Mouse (Mus musculus) midbrain, embryonic 12.5 days (tissue): Measurements from ENCODE around the gene Rps6ka5. TPM values are rescaled to one million over a fixed set of nuclear protein-coding genes. Genes with fewer than 3 reads are reported as not detected.

Experiments
- ATAC-seq: fragments of 200-750 bp; cut with Nextera tagmentation; 2 replicates; pipeline ENCODE4 v1.8.0; 2017; ENCODE audit warnings: low read depth, moderate TSS enrichment, moderate library complexity; ENCODE audit not compliant: low FRiP score
- H3K27ac ChIP-seq: fragments of 300-500 bp; sonication (generic); replicated peaks from 2 replicates; pipeline ENCODE4 v1.5.1; 2016; ENCODE audit warnings: mild to moderate bottlenecking
- H3K27me3 ChIP-seq: fragments of 300-500 bp; sonication (generic); 2 replicates; pipeline ENCODE4 v1.6.1; 2016; ENCODE audit warnings: mild to moderate bottlenecking
- H3K36me3 ChIP-seq: fragments of 300-500 bp; sonication (generic); 2 replicates; pipeline ENCODE4 v1.6.1; 2016
- H3K4me1 ChIP-seq: fragments of 300-500 bp; sonication (generic); 2 replicates; pipeline ENCODE4 v1.6.1; 2016
- H3K4me2 ChIP-seq: fragments of 300-500 bp; sonication (generic); replicated peaks from 2 replicates; pipeline ENCODE4 v1.6.1; 2016; ENCODE audit warnings: mild to moderate bottlenecking, moderate library complexity
- H3K4me3 ChIP-seq: fragments of 300-500 bp; sonication (generic); 2 replicates; pipeline ENCODE4 v1.5.1; 2016; ENCODE audit warnings: mild to moderate bottlenecking
- H3K9ac ChIP-seq: fragments of 300-500 bp; sonication (generic); replicated peaks from 2 replicates; pipeline ENCODE4 v1.6.1; 2016; ENCODE audit warnings: mild to moderate bottlenecking, moderate library complexity
- H3K9me3 ChIP-seq: fragments of 300-500 bp; sonication (generic); 2 replicates; pipeline ENCODE4 v1.6.1; 2016; ENCODE audit warnings: mild to moderate bottlenecking
- WGBS: fragments of 180-500 bp; shearing (Covaris S2); methylation state at CpG from one replicate; pipeline ENCODE4 v1.1.7; 2016; 5-methylcytosine and 5-hydroxymethylcytosine counted together
- polyA plus RNA-seq: library from polyadenylated mRNA; unstranded; fragments of >200 nt; fragmentation: Nextera tagmentation; extraction: Ambion mirVana; gene quantifications from 2 replicates; pipeline ENCODE4 v1.2.1, GENCODE M21; 2016

Gene Rps6ka5
- polyA plus RNA-seq, 1 experiment from 2014 or later: 6.4 TPM

DNA sequence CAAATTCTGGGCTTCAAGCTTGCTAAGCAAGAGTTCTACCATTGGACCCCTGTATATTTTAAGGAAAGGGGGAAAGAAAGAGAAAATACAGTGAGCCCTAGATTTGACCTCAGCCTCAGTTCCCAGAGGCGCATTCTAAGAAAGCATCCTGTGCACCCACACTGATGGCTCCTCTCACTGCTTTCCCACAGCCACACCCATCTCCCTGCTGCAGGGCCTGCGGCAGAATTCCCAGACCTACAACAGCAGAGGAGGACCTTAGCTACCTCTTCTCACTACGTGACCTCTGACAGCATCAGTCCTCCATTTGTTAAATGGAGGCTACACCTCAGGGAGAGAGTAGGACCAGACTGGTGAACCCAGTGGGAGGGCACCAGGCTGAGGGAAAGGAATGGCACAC lies 224.2 kb downstream of the Rps6ka5 start:
- H3K9me3 ChIP-seq: no peaks in the 10 kb centered on the region
- no peak overlapping the region for H3K27ac ChIP-seq
- 86% methylated on average over 3 of the region's 3 CpGs for WGBS
- no peaks in the 10 kb centered on the region for H3K27me3 ChIP-seq
- H3K4me2 ChIP-seq: no peak overlapping the region
- no peak for ATAC-seq
- no peak overlapping the region for H3K4me3 ChIP-seq
- H3K9ac ChIP-seq: no peak overlapping the region
- H3K4me1 ChIP-seq: 0 out of 2 replicates have a peak, but pooled peaks cover 6% of the 10 kb centered on the region
- H3K36me3 ChIP-seq: peaks cover 22% of the 10 kb centered on the region

DNA sequence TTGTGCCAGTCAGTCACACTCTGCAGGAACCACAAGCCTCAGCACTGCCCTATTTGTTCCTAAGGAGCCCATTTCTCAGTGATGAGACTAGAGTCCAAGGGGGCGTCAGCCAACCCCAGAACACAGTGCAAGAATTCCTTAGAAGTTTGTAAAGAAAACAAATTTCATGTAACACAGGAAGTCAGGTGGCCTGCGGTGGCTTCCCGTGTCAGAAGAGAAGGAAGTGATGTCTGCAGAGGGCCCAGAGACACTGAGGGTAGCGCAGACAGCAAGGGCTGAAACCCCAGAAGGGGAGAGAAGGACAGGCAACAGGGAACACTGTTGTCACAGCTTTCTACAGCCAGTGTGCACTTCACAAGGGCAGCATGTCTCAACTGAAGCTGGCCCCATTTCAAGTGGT lies 225.5 kb downstream of the Rps6ka5 start:
- H3K9ac ChIP-seq: no peak overlapping the region
- no peak overlapping the region for H3K27ac ChIP-seq
- H3K9me3 ChIP-seq: no peaks in the 10 kb centered on the region
- H3K4me3 ChIP-seq: no peak overlapping the region
- WGBS: 83% methylated on average over 4 of the region's 4 CpGs
- 0 out of 2 replicates have a peak, but pooled peaks cover 6% of the 10 kb centered on the region for H3K4me1 ChIP-seq
- H3K36me3 ChIP-seq: peaks cover 30% of the 10 kb centered on the region
- H3K27me3 ChIP-seq: no peaks in the 10 kb centered on the region
- no peak overlapping the region for H3K4me2 ChIP-seq
- ATAC-seq: no peak

DNA sequence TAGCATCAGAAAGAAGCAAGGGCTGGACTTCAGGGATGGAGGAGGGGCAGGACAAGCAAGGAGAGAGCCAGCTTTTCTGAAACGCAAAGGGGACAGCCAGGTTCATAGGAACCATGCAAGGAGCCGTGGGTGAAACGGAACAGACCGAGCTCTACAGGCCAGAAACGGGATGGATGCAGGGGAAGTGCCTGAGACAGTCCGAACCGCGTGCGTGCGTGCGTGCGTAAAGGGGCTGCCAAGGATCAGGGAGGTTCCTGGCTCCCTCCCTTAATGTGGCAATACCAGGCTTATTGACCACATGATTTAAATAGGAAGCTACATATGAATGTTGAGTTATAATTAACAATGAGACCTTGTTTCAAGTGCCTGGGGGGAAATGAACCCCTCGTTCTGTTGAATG lies 227.3 kb downstream of the Rps6ka5 start:
- Histone ChIP-seq H3K4me3 (no peak overlapping the region), H3K4me1 (0 out of 2 replicates have a peak, but pooled peaks cover 4% of the 10 kb centered on the region), H3K36me3 (peaks cover 35% of the 10 kb centered on the region), H3K4me2 (no peak overlapping the region), H3K9ac (no peak overlapping the region), H3K27me3 (no peaks in the 10 kb centered on the region), H3K27ac (no peak overlapping the region), H3K9me3 (no peaks in the 10 kb centered on the region)
- no peak for ATAC-seq
- 88% methylated on average over 13 of the region's 13 CpGs for WGBS

Other genes starting within 250 kb of the Rps6ka5 start
- 5.8 and 6.7 TPM in 2 replicates for gene Ttc7b, start 206.2 kb downstream of the Rps6ka5 start, polyA plus RNA-seq
- gene Dglucy, start 52.1 kb upstream of the Rps6ka5 start, polyA plus RNA-seq: 0.80 and 1.2 TPM in 2 replicates
- gene Gpr68, start 181.2 kb upstream of the Rps6ka5 start, polyA plus RNA-seq: 0.35 and 0.60 TPM in 2 replicates